Mouse (Mus musculus): Measurements from ENCODE around the gene Taf1c.

Taf1c gene

GRCm38 (mm10) chr8:119604996-119605395, at the start of gene Taf1c:
Taf1c (minus strand) TSS chr8:119605222.
- peak; percentile 97 to 98 for DNase-seq

- DNase-seq: no peak
These were observed 46.3 kb upstream of the Taf1c start for GRCm38 (mm10) chr8:119651324-119651723.

GRCm38 (mm10) chr8:119646846-119647245, 41.8 kb upstream of the Taf1c start:
- no peak for DNase-seq

- no peak for DNase-seq
These were observed 41.2 kb upstream of the Taf1c start for GRCm38 (mm10) chr8:119646197-119646596.

- no peak for DNase-seq
These were observed 40.1 kb upstream of the Taf1c start for GRCm38 (mm10) chr8:119644981-119645597.

GRCm38 (mm10) chr8:119644429-119644960, 39.5 kb upstream of the Taf1c start:
- no peak for DNase-seq

GRCm38 (mm10) chr8:119642960-119643359, 37.9 kb upstream of the Taf1c start:
- DNase-seq: no peak

- no peak for DNase-seq
These were observed 36.0 kb upstream of the Taf1c start for GRCm38 (mm10) chr8:119641058-119641457.

- peak in 1 of 2 experiments; percentile 45 for DNase-seq
These were observed 34.8 kb upstream of the Taf1c start for GRCm38 (mm10) chr8:119639798-119640197.

GRCm38 (mm10) chr8:119638261-119638660, 33.2 kb upstream of the Taf1c start:
- DNase-seq: no peak

GRCm38 (mm10) chr8:119637381-119637780, 32.4 kb upstream of the Taf1c start:
- no peak for DNase-seq

- DNase-seq: no peak
These were observed 31.7 kb upstream of the Taf1c start for GRCm38 (mm10) chr8:119636766-119637165.

- no peak for DNase-seq
These were observed 30.9 kb upstream of the Taf1c start for GRCm38 (mm10) chr8:119635958-119636357.

GRCm38 (mm10) chr8:119635378-119635777, 30.4 kb upstream of the Taf1c start, which contains the start of gene Kcng4:
Kcng4 (minus strand) TSS chr8:119635680.
- peak in 1 of 2 experiments; percentile 41 for DNase-seq

- DNase-seq: peak in 1 of 2 experiments; percentile 36
These were observed 29.8 kb upstream of the Taf1c start for GRCm38 (mm10) chr8:119634616-119635336.

- no peak for DNase-seq
These were observed 27.9 kb upstream of the Taf1c start for GRCm38 (mm10) chr8:119632909-119633308.

- DNase-seq: no peak
These were observed 27.2 kb upstream of the Taf1c start for GRCm38 (mm10) chr8:119632246-119632645.

- DNase-seq: no peak
These were observed 25.8 kb upstream of the Taf1c start for GRCm38 (mm10) chr8:119630841-119631240.

GRCm38 (mm10) chr8:119627613-119628359, 22.8 kb upstream of the Taf1c start:
- no peak for DNase-seq

- no peak for DNase-seq
These were observed 22.2 kb upstream of the Taf1c start for GRCm38 (mm10) chr8:119627199-119627598.

- DNase-seq: no peak
These were observed 20.8 kb upstream of the Taf1c start for GRCm38 (mm10) chr8:119625788-119626187.

GRCm38 (mm10) chr8:119624916-119625315, 19.9 kb upstream of the Taf1c start:
- DNase-seq: no peak

GRCm38 (mm10) chr8:119623744-119624143, 18.7 kb upstream of the Taf1c start:
- no peak for DNase-seq

All from kidney, postnatal 36 days (tissue).